Mouse (Mus musculus): Measurements from ENCODE around the gene Epdr1. TPM values are rescaled to one million over a fixed set of nuclear protein-coding genes. Genes with fewer than 3 reads are reported as not detected.
"Not testable (repeated sequence)": the region's sequence is repeated elsewhere in the genome, so short reads cannot be mapped to it uniquely, and the experiment has no call there.

Gene Epdr1
- total RNA-seq, 4 experiments from 2014 or later: 98.0 to 108 (median 103) TPM

- DNase-seq (ENCODE audit: low spot score in 2 of 2): no peak
Observed at GRCm38 (mm10) chr13:19608120-19608519, 11.6 kb downstream of the Epdr1 start.

- DNase-seq (ENCODE audit: low spot score in 2 of 2): no peak
Observed at GRCm38 (mm10) chr13:19604916-19605315, 14.8 kb downstream of the Epdr1 start.

- no peak for DNase-seq (ENCODE audit: low spot score in 2 of 2)
Observed at GRCm38 (mm10) chr13:19603719-19604118, 16.0 kb downstream of the Epdr1 start.

- DNase-seq (ENCODE audit: low spot score in 2 of 2): no peak
Observed at GRCm38 (mm10) chr13:19602531-19602930, 17.2 kb downstream of the Epdr1 start.

- no peak for DNase-seq (ENCODE audit: low spot score in 2 of 2)
Observed at GRCm38 (mm10) chr13:19599242-19599641, 20.5 kb downstream of the Epdr1 start.

GRCm38 (mm10) chr13:19595141-19595540 lies 24.6 kb downstream of the Epdr1 start:
- DNase-seq (ENCODE audit: low spot score in 2 of 2): no peak

GRCm38 (mm10) chr13:19590996-19591759 lies 28.5 kb downstream of the Epdr1 start:
- no peak for DNase-seq (ENCODE audit: low spot score in 2 of 2)

- no peak for DNase-seq (ENCODE audit: low spot score in 2 of 2)
Observed at GRCm38 (mm10) chr13:19575947-19576346, 43.8 kb downstream of the Epdr1 start.

- DNase-seq (ENCODE audit: low spot score in 2 of 2): not testable (repeated sequence)
Observed at GRCm38 (mm10) chr13:19574723-19575122, 45.0 kb downstream of the Epdr1 start.

- DNase-seq (ENCODE audit: low spot score in 2 of 2): not testable (repeated sequence)
Observed at GRCm38 (mm10) chr13:19570166-19570565, 49.6 kb downstream of the Epdr1 start.

GRCm38 (mm10) chr13:19562510-19562909 lies 57.2 kb downstream of the Epdr1 start:
- no peak for DNase-seq (ENCODE audit: low spot score in 2 of 2)

GRCm38 (mm10) chr13:19555391-19555790 lies 64.3 kb downstream of the Epdr1 start:
- DNase-seq (ENCODE audit: low spot score in 2 of 2): no peak

Other genes with a start within 250 kb of the Epdr1 start
- gene Stard3nl, start 224.1 kb downstream of the Epdr1 start, total RNA-seq (2022): 10 to 100 TPM; 58.7 to 66.9 (median 63.6) TPM
- gene Sfrp4, start 3.2 kb upstream of the Epdr1 start, total RNA-seq (2022): 1 to 10 TPM; 1.4 to 2.0 (median 1.9) TPM
- gene Nme8, start 77.9 kb upstream of the Epdr1 start, total RNA-seq (2022): not detected
- gene Gpr141, start 204.3 kb upstream of the Epdr1 start, total RNA-seq (2022): not detected